Mouse (Mus musculus): ENCODE data around the gene Dctn3. TPM values are rescaled to one million over a fixed set of nuclear protein-coding genes. Genes with fewer than 3 reads are reported as not detected.

Gene Dctn3
- polyA plus RNA-seq, 1 experiment from 2014 or later, result 104 TPM

- no peak overlapping the region for H3K27ac ChIP-seq
- peaks cover 97% of the 10 kb centered on the region for H3K27me3 ChIP-seq
- no peak overlapping the region for H3K4me2 ChIP-seq (replicated peaks)
- no peak overlapping the region for H3K4me3 ChIP-seq
- WGBS, result 38% methylated on average over 13 of the region's 13 CpGs
- peaks cover 41% of the 10 kb centered on the region for H3K4me1 ChIP-seq
- H3K9me3 ChIP-seq, result no peaks in the 10 kb centered on the region
- no peaks in the 10 kb centered on the region for H3K36me3 ChIP-seq
- no peak overlapping the region; the same call in 1 of the 2 replicates for H3K9ac ChIP-seq
- ATAC-seq (ENCODE audit: low FRiP score, low read depth), result 0 out of 2 replicates have a peak, but pooled peaks have one; percentile 26
These were observed 45.9 kb downstream of the Dctn3 start for GRCm38 (mm10) chr4:41677006-41677629.

- H3K27ac ChIP-seq, result no peak overlapping the region
- H3K9ac ChIP-seq, result no peak overlapping the region; the same call in 1 of the 2 replicates
- no peak overlapping the region for H3K4me2 ChIP-seq (replicated peaks)
- H3K4me1 ChIP-seq, result peaks cover 48% of the 10 kb centered on the region
- no peaks in the 10 kb centered on the region for H3K36me3 ChIP-seq
- H3K27me3 ChIP-seq, result peaks cover 99% of the 10 kb centered on the region
- 57% methylated on average over 17 of the region's 17 CpGs for WGBS
- H3K9me3 ChIP-seq, result no peaks in the 10 kb centered on the region
- no peak overlapping the region for H3K4me3 ChIP-seq
- ATAC-seq (ENCODE audit: low FRiP score, low read depth), result no peak
These were observed 46.5 kb downstream of the Dctn3 start for GRCm38 (mm10) chr4:41676248-41677005.

- peaks cover 42% of the 10 kb centered on the region for H3K4me1 ChIP-seq
- H3K36me3 ChIP-seq, result no peaks in the 10 kb centered on the region
- WGBS, result 61% methylated on average over 19 of the region's 19 CpGs
These were observed 49.8 kb downstream of the Dctn3 start for GRCm38 (mm10) chr4:41673186-41673585.

GRCm38 (mm10) chr4:41672522-41672963 is 50.4 kb downstream of the Dctn3 start:
- Histone ChIP-seq H3K4me1 (peaks cover 41% of the 10 kb centered on the region), H3K9me3 (no peaks in the 10 kb centered on the region), H3K27me3 (peaks cover 100% of the 10 kb centered on the region), H3K36me3 (no peaks in the 10 kb centered on the region), H3K4me2 (replicated peaks) (peak overlapping the region; percentile 32; the same call in 1 of the 2 replicates), H3K9ac (no peak overlapping the region), H3K4me3 (no peak overlapping the region), H3K27ac (no peak overlapping the region)
- WGBS, result 23% methylated on average over 8 of the region's 8 CpGs
- ATAC-seq (ENCODE audit: low FRiP score, low read depth), result no peak

More at GRCm38 (mm10) chr4:41673186-41673585, 49.8 kb downstream of the Dctn3 start:
- peaks cover 100% of the 10 kb centered on the region for H3K27me3 ChIP-seq
- H3K4me2 ChIP-seq (replicated peaks), result no peak overlapping the region
- H3K9me3 ChIP-seq, result no peaks in the 10 kb centered on the region
- no peak overlapping the region for H3K27ac ChIP-seq
- H3K4me3 ChIP-seq, result no peak overlapping the region
- no peak overlapping the region for H3K9ac ChIP-seq
- ATAC-seq (ENCODE audit: low FRiP score, low read depth), result no peak

GRCm38 (mm10) chr4:41671963-41672480 is 50.9 kb downstream of the Dctn3 start:
- Histone ChIP-seq H3K4me2 (replicated peaks) (peak overlapping the region; percentile 32), H3K4me3 (no peak overlapping the region), H3K4me1 (peaks cover 35% of the 10 kb centered on the region), H3K36me3 (no peaks in the 10 kb centered on the region), H3K27ac (no peak overlapping the region), H3K9me3 (no peaks in the 10 kb centered on the region), H3K27me3 (peaks cover 100% of the 10 kb centered on the region), H3K9ac (peak overlapping the region; percentile 51; the same call in 1 of the 2 replicates)
- WGBS, result 1% methylated on average over 5 of the region's 8 CpGs
- peak; percentile 30; the same call in 1 of the 2 replicates for ATAC-seq (ENCODE audit: low FRiP score, low read depth)

- Histone ChIP-seq H3K9me3 (no peaks in the 10 kb centered on the region), H3K4me1 (peaks cover 30% of the 10 kb centered on the region), H3K9ac (peak overlapping the region; percentile 51; the same call in 1 of the 2 replicates), H3K36me3 (no peaks in the 10 kb centered on the region), H3K27ac (no peak overlapping the region), H3K27me3 (peaks cover 100% of the 10 kb centered on the region), H3K4me3 (no peak overlapping the region), H3K4me2 (replicated peaks) (peak overlapping the region; percentile 32)
- 31% methylated on average over 5 of the region's 5 CpGs for WGBS
- no peak; the same call in 1 of the 2 replicates for ATAC-seq (ENCODE audit: low FRiP score, low read depth)
These were observed 51.5 kb downstream of the Dctn3 start for GRCm38 (mm10) chr4:41671500-41671899.

- Histone ChIP-seq H3K9me3 (no peaks in the 10 kb centered on the region), H3K4me3 (no peak overlapping the region), H3K4me1 (peaks cover 24% of the 10 kb centered on the region), H3K27ac (no peak overlapping the region), H3K36me3 (no peaks in the 10 kb centered on the region), H3K27me3 (peaks cover 98% of the 10 kb centered on the region), H3K9ac (no peak overlapping the region), H3K4me2 (replicated peaks) (no peak overlapping the region)
- WGBS, result 84% methylated on average over 18 of the region's 18 CpGs
- ATAC-seq (ENCODE audit: low FRiP score, low read depth), result no peak
These were observed 52.1 kb downstream of the Dctn3 start for GRCm38 (mm10) chr4:41670836-41671235.

GRCm38 (mm10) chr4:41666646-41667045 is 56.3 kb downstream of the Dctn3 start:
- Histone ChIP-seq H3K36me3 (no peaks in the 10 kb centered on the region), H3K4me1 (peaks cover 50% of the 10 kb centered on the region), H3K4me3 (no peak overlapping the region), H3K4me2 (replicated peaks) (no peak overlapping the region), H3K27me3 (peaks cover 98% of the 10 kb centered on the region), H3K9ac (no peak overlapping the region), H3K9me3 (no peaks in the 10 kb centered on the region), H3K27ac (no peak overlapping the region)
- no peak for ATAC-seq (ENCODE audit: low FRiP score, low read depth)
- 79% methylated on average over 11 of the region's 11 CpGs for WGBS

GRCm38 (mm10) chr4:41665009-41665675 is 57.8 kb downstream of the Dctn3 start:
- Histone ChIP-seq H3K4me3 (no peak overlapping the region), H3K27me3 (peaks cover 93% of the 10 kb centered on the region), H3K4me1 (peaks cover 57% of the 10 kb centered on the region), H3K36me3 (no peaks in the 10 kb centered on the region), H3K4me2 (replicated peaks) (no peak overlapping the region), H3K9me3 (no peaks in the 10 kb centered on the region), H3K27ac (no peak overlapping the region), H3K9ac (peak overlapping the region; percentile 4)
- 1% methylated on average over 6 of the region's 8 CpGs for WGBS
- ATAC-seq (ENCODE audit: low FRiP score, low read depth), result no peak

Data from limb, embryonic 13.5 days (tissue).